Mouse (Mus musculus): ENCODE results near the gene Casp14.

Gene Casp14

DNA sequence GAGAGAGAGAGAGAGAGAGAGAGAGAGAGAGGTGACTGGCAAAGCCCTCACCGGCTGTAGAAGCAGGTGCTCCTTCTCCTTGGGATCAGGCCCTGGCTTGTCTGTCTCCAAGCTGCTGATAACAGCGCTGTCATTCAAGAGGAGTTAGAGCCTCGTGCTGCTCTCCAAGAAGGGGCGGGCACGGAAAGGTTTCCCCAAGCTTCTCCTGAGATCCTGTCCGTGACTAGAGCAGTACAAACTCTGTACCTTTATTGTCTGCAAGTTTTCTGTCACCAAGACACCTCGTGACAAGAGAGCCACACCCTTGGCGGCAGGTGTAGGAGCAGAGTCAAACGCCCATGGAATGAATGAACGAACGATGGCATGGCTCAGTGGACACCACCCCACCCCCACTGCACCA, at the start of gene Casp14:
Gene Casp14 (minus strand): TSS at position 239 of the 400 bp plus-strand sequence.
- no peak for DNase-seq (ENCODE audit: low read depth, low spot score)
- no peaks in the 10 kb centered on the region for H3K27me3 ChIP-seq (ENCODE audit: control insufficient read depth, insufficient read depth, low read length, poor library complexity, severe bottlenecking)
- no peaks in the 10 kb centered on the region for H3K36me3 ChIP-seq (ENCODE audit: control insufficient read depth, insufficient read depth, low read length, poor library complexity, severe bottlenecking)

DNA sequence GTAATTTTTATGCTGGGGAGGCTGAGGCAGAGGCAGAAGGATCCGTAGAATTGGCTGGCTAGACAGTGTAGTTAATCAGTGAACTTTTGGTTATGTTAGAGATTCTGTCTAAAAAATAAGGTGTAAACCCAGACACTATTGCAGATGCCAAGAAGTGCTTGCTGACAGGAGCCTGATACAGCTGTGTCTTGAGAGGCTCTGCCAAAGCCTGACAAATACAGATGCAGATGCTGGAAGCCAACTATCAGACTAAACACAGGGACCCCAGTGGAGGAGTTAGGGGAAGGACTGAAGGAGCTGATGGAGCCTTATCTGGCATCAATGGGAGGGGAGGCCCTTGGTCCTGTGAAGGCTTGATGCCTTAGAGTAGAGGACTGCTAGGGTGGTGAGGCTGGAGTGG, 47.5 kb upstream of the Casp14 start:
- no peaks in the 10 kb centered on the region for H3K36me3 ChIP-seq (ENCODE audit: control insufficient read depth, insufficient read depth, low read length, poor library complexity, severe bottlenecking)
- H3K27me3 ChIP-seq (ENCODE audit: control insufficient read depth, insufficient read depth, low read length, poor library complexity, severe bottlenecking), result no peaks in the 10 kb centered on the region
- DNase-seq (ENCODE audit: low read depth, low spot score), result no peak

DNA sequence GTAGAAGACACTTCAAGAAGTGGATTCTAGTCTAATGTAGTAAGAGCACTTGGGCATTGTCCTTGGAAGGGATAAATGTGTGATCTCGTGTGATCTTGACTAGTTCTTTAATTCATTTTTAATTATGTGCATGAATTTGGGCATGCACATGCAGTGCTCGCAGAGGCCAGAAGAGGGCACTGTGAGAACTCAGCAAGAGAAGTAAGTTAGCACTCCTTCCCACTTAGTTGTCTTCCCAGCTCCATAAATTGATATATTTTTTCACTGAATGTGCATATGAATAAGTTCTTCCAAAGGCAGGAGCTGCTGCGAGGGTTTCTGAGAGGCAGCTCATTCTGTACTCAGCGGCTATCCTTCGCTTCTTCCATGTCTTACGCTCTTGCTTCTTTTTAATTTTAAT, 37.9 kb upstream of the Casp14 start:
- no peaks in the 10 kb centered on the region for H3K36me3 ChIP-seq (ENCODE audit: control insufficient read depth, insufficient read depth, low read length, poor library complexity, severe bottlenecking)
- peak; percentile 55 for DNase-seq (ENCODE audit: low read depth, low spot score)
- H3K27me3 ChIP-seq (ENCODE audit: control insufficient read depth, insufficient read depth, low read length, poor library complexity, severe bottlenecking), result no peaks in the 10 kb centered on the region; the same call in 1 of the 2 replicates

DNA sequence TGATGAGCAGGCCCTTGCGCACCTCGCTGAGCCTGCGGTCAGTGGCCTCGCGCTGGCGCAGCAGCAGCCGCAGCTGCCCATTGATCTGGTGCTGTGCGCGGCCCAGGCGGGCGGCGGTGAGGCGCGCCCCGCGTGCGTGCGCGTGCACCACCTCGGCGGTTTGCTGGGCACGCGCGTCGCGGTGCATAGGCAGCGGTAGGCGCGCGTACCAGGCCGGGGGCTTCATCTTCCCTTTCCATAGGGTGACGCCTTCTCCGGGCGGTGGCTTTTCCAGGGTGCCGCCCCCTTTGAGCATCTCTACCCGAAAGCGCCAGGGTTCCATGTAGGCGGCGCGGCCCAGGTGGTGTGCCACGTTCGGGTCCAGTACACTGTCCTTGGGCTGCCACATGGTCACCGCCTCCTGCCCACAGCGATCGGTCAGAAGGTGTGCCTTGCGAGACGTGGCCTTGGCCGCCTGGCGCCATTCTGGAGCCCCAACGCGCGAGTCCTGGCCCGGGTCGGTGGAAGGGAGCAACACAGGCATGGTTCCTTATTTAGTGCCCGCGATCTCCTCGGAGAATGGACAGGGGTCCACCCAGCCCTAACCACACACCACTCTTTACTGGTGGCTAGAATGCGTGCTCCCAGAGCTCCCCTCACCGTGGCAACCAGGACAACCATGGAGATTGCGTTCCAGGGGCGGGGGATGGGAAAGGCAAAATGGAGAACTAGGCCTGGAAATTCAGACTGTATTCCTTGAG, 34.5 kb upstream of the Casp14 start, which contains the start of gene Ccdc105:
Gene Ccdc105 (minus strand): TSS at position 614 of the 740 bp plus-strand sequence.
- no peak for DNase-seq (ENCODE audit: low read depth, low spot score)
- H3K27me3 ChIP-seq (ENCODE audit: control insufficient read depth, insufficient read depth, low read length, poor library complexity, severe bottlenecking), result no peaks in the 10 kb centered on the region; the same call in none of the 2 replicates
- no peaks in the 10 kb centered on the region for H3K36me3 ChIP-seq (ENCODE audit: control insufficient read depth, insufficient read depth, low read length, poor library complexity, severe bottlenecking)

DNA sequence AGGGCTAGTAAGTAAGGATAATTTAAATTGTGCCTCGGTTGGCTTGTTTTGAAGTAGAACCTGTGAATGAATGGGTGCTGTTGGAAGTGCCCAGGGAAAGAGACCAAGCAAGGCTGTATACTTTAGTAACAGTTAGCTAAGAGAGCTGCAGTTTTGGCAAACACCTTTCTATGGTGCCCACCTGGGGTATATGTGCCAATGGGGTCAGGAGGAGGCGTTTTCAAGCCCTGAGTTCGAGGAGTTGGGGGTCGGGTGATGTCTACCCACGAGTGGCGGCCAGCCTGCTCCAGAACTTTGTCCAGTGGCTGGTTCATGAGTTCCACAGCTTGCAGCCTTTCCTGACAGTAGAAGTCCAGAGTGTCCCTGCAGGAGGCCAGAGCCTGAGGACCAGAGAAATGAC, 30.9 kb upstream of the Casp14 start:
- H3K27me3 ChIP-seq (ENCODE audit: control insufficient read depth, insufficient read depth, low read length, poor library complexity, severe bottlenecking), result no peaks in the 10 kb centered on the region; the same call in none of the 2 replicates
- no peaks in the 10 kb centered on the region for H3K36me3 ChIP-seq (ENCODE audit: control insufficient read depth, insufficient read depth, low read length, poor library complexity, severe bottlenecking)
- DNase-seq (ENCODE audit: low read depth, low spot score), result no peak

DNA sequence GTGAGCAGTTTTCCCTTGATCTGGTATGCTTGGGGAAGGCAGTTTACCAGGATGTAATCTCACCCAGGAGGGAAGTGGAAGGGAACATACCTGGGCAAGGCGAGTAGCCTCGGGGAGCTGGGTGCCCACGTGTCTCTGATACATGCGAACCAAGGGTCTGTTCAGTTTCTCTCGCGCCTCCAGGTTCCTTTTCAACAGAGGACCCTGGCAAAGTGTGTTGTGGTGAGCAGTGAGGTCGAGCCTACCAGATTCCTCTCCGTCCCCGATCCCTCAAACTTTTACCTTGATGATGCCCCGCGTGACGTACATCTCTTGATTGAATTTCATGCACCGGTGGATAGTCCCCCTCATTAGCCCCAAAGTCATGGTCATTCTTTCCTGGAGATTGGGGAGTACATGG, 30.1 kb upstream of the Casp14 start:
- DNase-seq (ENCODE audit: low read depth, low spot score), result no peak
- no peaks in the 10 kb centered on the region; the same call in none of the 2 replicates for H3K27me3 ChIP-seq (ENCODE audit: control insufficient read depth, insufficient read depth, low read length, poor library complexity, severe bottlenecking)
- H3K36me3 ChIP-seq (ENCODE audit: control insufficient read depth, insufficient read depth, low read length, poor library complexity, severe bottlenecking), result no peaks in the 10 kb centered on the region

DNA sequence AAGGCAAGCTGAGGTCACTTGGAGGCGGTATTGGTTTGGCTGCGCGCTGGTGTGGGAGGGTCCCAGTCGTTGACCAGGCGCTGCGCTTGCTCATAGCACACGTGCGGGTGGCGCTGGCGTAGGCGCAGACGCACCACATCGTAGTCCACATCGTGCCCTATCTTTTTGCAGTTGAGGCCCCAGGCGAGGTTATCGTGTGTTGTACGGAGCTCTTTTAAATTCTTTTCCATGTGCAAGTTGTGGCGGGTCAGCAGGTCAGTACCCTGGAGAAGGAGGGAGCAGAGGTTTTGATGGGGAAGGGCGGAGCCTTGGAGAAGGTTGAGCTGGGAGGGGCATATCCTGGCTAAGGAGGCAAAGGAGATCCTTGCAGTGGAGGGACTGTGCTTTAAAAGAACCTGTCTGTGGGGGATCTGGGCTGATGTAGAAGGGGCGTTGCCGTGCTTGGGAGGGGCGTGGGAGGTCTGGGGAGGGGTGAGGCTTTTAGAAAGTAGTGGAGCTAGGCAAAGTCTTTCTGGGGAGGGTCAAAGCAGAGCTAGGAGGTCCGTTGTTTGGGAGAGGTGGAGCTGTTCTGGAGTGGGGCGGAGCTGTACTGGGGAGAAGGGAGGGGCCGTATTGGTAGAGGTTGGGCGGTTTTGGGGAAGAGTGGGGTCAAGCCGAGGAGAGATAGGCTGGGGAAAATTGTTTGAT, 29.1 kb upstream of the Casp14 start:
- H3K27me3 ChIP-seq (ENCODE audit: control insufficient read depth, insufficient read depth, low read length, poor library complexity, severe bottlenecking), result no peaks in the 10 kb centered on the region; the same call in 1 of the 2 replicates
- no peaks in the 10 kb centered on the region for H3K36me3 ChIP-seq (ENCODE audit: control insufficient read depth, insufficient read depth, low read length, poor library complexity, severe bottlenecking)
- no peak for DNase-seq (ENCODE audit: low read depth, low spot score)

DNA sequence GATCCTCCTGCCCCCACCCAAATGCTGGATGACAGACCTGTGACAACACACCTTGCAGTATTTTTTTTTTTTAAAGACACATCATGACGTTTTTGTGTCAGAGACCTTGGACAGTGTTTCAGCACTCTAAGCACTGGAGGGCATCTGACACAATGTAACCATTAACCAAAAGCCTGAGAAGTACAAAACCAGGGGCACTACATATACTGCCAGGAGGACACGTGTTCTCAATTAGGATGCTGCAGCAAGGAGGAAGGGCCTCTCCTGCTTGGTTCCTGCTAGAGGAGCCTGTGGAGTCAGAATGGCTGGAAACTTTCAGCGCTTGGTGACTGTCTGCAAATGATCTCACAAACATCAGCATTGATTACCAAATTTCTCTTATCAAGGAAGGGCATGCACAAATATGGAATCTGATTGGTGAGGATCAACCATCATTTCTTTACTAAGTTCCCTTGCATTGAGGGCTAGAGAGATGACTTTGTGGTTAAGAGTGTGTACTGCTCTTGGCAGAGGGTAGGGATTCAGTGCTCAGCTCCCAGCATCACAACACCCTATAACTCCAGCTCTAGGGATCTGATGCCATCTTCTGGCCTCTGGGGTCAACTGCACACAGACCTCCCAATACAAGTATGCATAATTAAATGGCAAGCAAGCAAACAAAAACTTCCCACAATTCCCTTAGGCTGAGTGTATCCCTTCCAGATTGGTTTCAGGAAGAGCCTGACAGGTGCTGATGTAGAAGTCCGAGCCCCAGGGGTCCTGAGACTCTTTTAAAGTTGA, 27.5 kb upstream of the Casp14 start:
- no peak for DNase-seq (ENCODE audit: low read depth, low spot score)
- no peaks in the 10 kb centered on the region; the same call in 1 of the 2 replicates for H3K27me3 ChIP-seq (ENCODE audit: control insufficient read depth, insufficient read depth, low read length, poor library complexity, severe bottlenecking)

DNA sequence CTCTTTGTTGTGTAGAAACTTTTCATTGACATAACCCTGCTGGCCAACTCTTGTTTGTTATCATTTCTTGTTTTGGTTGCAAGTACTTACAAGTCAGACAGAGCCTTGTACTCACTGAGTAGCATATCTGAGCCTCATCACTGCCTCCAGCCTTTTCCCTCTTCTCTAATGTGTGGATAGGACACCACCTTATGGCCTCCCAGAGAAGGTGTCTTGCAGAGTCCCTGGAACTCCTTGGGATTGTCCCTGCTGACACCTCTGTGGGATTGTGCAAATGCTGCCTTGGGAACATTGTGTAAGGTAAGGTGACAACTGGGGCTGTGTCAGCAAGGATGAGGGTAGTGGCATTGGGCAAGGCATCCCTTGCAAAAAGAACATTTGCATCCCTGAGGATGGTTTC, 25.6 kb upstream of the Casp14 start:
- H3K36me3 ChIP-seq (ENCODE audit: control insufficient read depth, insufficient read depth, low read length, poor library complexity, severe bottlenecking), result no peaks in the 10 kb centered on the region
- no peaks in the 10 kb centered on the region for H3K27me3 ChIP-seq (ENCODE audit: control insufficient read depth, insufficient read depth, low read length, poor library complexity, severe bottlenecking)
- DNase-seq (ENCODE audit: low read depth, low spot score), result no peak

More for the DNA sequence above, 27.5 kb upstream of the Casp14 start:
- H3K36me3 ChIP-seq (ENCODE audit: control insufficient read depth, insufficient read depth, low read length, poor library complexity, severe bottlenecking), result no peaks in the 10 kb centered on the region

DNA sequence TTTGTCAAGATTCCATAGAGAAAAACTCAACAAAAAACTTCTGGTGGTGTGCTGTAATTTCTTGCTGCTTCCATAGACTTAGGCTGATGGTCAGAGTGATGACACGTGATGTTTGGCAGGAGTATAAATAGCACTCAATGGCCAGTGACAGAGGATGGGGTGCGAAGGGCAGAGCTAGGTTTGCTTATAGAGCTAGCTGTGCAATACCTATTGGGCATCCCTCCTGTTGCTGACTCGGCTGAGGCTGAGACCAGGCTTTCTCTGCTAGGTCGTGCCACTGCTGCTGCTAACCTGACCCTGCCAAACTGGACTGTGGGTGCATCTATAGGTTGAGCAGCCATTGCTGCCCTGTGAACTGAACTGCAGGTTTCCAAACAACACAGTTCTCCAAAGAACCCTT, 21.7 kb upstream of the Casp14 start:
- no peaks in the 10 kb centered on the region for H3K27me3 ChIP-seq (ENCODE audit: control insufficient read depth, insufficient read depth, low read length, poor library complexity, severe bottlenecking)
- H3K36me3 ChIP-seq (ENCODE audit: control insufficient read depth, insufficient read depth, low read length, poor library complexity, severe bottlenecking), result no peaks in the 10 kb centered on the region
- no peak for DNase-seq (ENCODE audit: low read depth, low spot score)

DNA sequence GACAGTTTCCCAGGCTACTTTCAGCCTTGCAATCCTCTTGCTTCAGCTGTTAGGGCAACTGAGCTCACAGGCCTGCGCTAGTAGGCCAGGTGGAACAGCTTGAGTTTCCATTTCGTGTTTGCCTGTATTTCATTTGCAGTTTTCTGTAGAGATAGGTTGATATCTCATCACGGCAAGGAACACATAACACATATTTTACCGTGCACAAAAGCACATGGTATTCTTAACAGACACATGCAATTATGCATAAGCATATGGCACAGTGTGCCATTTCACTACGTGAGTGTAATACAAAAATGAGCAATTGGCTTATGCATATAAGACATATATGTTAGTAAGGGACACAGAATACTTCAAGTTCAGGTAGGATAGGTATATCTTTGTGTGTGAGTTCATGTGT, 9.8 kb upstream of the Casp14 start:
- no peaks in the 10 kb centered on the region for H3K36me3 ChIP-seq (ENCODE audit: control insufficient read depth, insufficient read depth, low read length, poor library complexity, severe bottlenecking)
- no peaks in the 10 kb centered on the region for H3K27me3 ChIP-seq (ENCODE audit: control insufficient read depth, insufficient read depth, low read length, poor library complexity, severe bottlenecking)
- DNase-seq (ENCODE audit: low read depth, low spot score), result no peak

DNA sequence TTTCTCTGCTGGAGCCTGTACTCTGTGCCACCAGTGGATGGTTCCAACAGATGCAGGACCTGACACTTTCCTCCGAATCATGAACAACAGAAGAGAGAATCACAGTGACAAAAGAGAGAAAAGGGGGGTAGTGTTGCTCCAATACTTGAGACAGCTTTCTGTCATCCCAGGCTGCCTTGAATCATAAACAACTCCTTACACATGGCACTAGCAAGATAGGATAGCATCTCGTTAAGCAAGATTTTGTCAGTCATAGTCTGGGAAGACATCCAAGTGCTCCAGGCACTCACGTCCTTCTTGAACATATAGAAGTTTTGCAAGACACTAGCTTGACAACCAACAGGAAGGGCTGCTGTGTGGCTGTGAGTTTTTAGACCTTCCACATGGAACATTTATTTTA, 8.9 kb upstream of the Casp14 start:
- H3K27me3 ChIP-seq (ENCODE audit: control insufficient read depth, insufficient read depth, low read length, poor library complexity, severe bottlenecking), result no peaks in the 10 kb centered on the region
- no peaks in the 10 kb centered on the region for H3K36me3 ChIP-seq (ENCODE audit: control insufficient read depth, insufficient read depth, low read length, poor library complexity, severe bottlenecking)
- no peak for DNase-seq (ENCODE audit: low read depth, low spot score)

DNA sequence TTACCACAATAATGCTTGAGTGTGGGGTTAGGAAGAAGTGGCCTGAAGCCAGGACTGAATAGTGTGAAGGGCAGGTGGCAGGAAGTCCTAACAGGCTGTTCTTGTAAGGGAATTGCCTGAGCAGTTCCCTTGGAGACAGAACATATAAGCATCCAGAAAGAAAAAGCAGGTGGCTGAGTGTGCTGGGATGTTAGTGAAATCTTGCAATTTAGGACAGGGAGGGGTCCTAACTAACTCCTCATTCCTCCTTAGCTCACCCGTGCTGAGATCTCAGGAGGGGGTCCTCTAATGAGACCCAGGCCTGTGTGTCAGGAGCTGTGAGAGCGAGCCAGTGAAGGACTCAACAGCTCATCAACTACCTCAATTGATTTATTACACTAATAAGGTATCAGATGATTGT, 5.3 kb upstream of the Casp14 start:
- H3K27me3 ChIP-seq (ENCODE audit: control insufficient read depth, insufficient read depth, low read length, poor library complexity, severe bottlenecking), result no peaks in the 10 kb centered on the region
- H3K36me3 ChIP-seq (ENCODE audit: control insufficient read depth, insufficient read depth, low read length, poor library complexity, severe bottlenecking), result no peaks in the 10 kb centered on the region
- no peak for DNase-seq (ENCODE audit: low read depth, low spot score)

DNA sequence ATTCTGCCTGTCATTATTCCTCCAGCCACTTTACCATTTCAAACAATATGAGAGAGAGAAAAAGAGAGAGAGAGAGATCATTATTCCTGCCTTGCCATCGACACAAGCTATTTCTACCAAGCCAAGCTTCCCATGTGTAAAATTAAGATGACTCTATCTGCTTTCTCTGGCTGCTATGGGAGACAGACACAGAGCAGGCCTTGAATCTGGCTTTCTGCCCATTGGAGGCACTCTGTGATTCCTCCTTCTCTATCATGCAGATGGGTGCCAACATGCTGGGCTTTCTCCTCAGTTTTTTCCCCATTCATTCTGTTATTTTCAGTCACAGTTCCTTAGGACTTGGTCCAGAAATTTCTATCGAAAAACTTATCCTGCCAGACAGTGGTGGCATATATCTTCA, 4.6 kb upstream of the Casp14 start:
- DNase-seq (ENCODE audit: low read depth, low spot score), result no peak
- Histone ChIP-seq H3K27me3 (ENCODE audit: control insufficient read depth, insufficient read depth, low read length, poor library complexity, severe bottlenecking) (no peaks in the 10 kb centered on the region), H3K36me3 (ENCODE audit: control insufficient read depth, insufficient read depth, low read length, poor library complexity, severe bottlenecking) (no peaks in the 10 kb centered on the region)

DNA sequence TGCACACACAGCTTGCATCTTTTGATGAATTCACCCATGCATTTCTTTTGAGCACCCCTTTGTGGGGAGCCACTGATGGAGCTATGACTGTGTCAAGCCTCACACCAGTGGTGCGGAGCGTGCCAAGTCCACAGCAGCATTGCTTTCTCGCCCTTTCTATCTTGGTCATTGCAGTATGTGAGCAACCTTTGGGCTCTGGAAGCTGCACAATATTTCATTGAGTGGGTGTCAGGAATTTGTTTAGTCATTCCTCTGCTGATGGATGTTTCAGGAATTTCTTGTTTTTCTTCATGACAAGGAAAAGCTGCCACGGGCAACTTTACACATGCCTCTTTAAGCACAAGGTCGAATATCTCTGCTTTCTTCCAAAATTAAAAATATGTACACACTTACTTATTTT, 3.9 kb upstream of the Casp14 start:
- no peaks in the 10 kb centered on the region for H3K27me3 ChIP-seq (ENCODE audit: control insufficient read depth, insufficient read depth, low read length, poor library complexity, severe bottlenecking)
- DNase-seq (ENCODE audit: low read depth, low spot score), result no peak
- H3K36me3 ChIP-seq (ENCODE audit: control insufficient read depth, insufficient read depth, low read length, poor library complexity, severe bottlenecking), result no peaks in the 10 kb centered on the region

All from splenic B cell, adult 2 months (primary cell).